Comparison of ENCODE assay signal across 7 mouse cellular contexts in genomic region chr2:154402811-154403210, GRCm38 (mm10). TPM values are rescaled to one million over a fixed set of nuclear protein-coding genes. Genes with fewer than 3 reads are reported as not detected.
DNase-seq lines count a peak whose midpoint lies in the region; ATAC-seq and TF ChIP-seq lines count a peak whose summit lies in the region.

No protein-coding gene starts in this region.

- no peak overlapping the region for H3K4me2 ChIP-seq in intestine, embryonic 16.5 days (ENCODE audit: low read depth, low read length)
- 0 out of 2 replicates have a peak overlapping the region, but pooled peaks have one; percentile 1 for H3K4me2 ChIP-seq in lung, embryonic 14.5 days

- H3K27ac ChIP-seq in intestine, embryonic 16.5 days (ENCODE audit: low read length), result peak overlapping the region; percentile 31
- peak overlapping the region; percentile 76 for H3K27ac ChIP-seq in lung, embryonic 14.5 days (ENCODE audit: low read depth)

- no peaks in the 10 kb centered on the region for H3K27me3 ChIP-seq in intestine, embryonic 16.5 days (replicated peaks; ENCODE audit: control insufficient read depth, insufficient read depth, low read length)
- H3K27me3 ChIP-seq in lung, embryonic 14.5 days (ENCODE audit: insufficient read depth, low read length), result 0 out of 2 replicates have a peak, but pooled peaks cover 2% of the 10 kb centered on the region

- no peaks in the 10 kb centered on the region for H3K9me3 ChIP-seq in intestine, embryonic 16.5 days (ENCODE audit: control insufficient read depth, low read length)
- no peaks in the 10 kb centered on the region for H3K9me3 ChIP-seq in lung, embryonic 14.5 days (ENCODE audit: low read depth, low read length)

- no peak overlapping the region for H3K9ac ChIP-seq in intestine, embryonic 16.5 days (ENCODE audit: low read depth, low read length)
- no peak overlapping the region for H3K9ac ChIP-seq in lung, embryonic 14.5 days

- peak; percentile 82 for ATAC-seq in intestine, embryonic 16.5 days
- ATAC-seq in lung, embryonic 14.5 days (ENCODE audit: insufficient read depth), result peak; percentile 91

- H3K4me1 ChIP-seq in intestine, embryonic 16.5 days (ENCODE audit: control insufficient read depth, insufficient read depth, low read length), result 0 out of 2 replicates have a peak, but pooled peaks cover 7% of the 10 kb centered on the region
- H3K4me1 ChIP-seq in lung, embryonic 14.5 days (ENCODE audit: insufficient read depth), result peaks cover 8% of the 10 kb centered on the region

- no peaks in the 10 kb centered on the region for H3K36me3 ChIP-seq in intestine, embryonic 16.5 days (ENCODE audit: control insufficient read depth, insufficient read depth, low read length)
- no peaks in the 10 kb centered on the region for H3K36me3 ChIP-seq in lung, embryonic 14.5 days (ENCODE audit: insufficient read depth)

- peak; percentile 17 for DNase-seq in urinary bladder, postnatal 25 days (ENCODE audit: low spot score)
- DNase-seq in urinary bladder, postnatal 10 days (ENCODE audit: low spot score), result no peak
- DNase-seq in heart, adult 11 months, result peak; percentile 97
- peak; percentile 95 for DNase-seq in lung, embryonic 14.5 days
- no peak for DNase-seq in frontal cortex, postnatal 25 days (ENCODE audit: low spot score in 2 of 2)
- DNase-seq in layer of hippocampus, adult 11-12 months (ENCODE audit: low spot score), result no peak

- 15% methylated on average over 7 of the region's 7 CpGs for WGBS in intestine, embryonic 16.5 days
- WGBS in lung, embryonic 14.5 days, result 4% methylated on average over 7 of the region's 7 CpGs

- H3K4me3 ChIP-seq in intestine, embryonic 16.5 days (ENCODE audit: low read length), result no peak overlapping the region
- no peak overlapping the region for H3K4me3 ChIP-seq in lung, embryonic 14.5 days (ENCODE audit: low read depth, low read length)

- peak; percentile 58 for TF ChIP-seq CTCF in lung, embryonic 14.5 days (IDR thresholded peaks at IDR 0.05; ENCODE audit: low read depth)

RNA-seq across cellular contexts. Expression of gene Snta1, which starts 5.1 kb away (rescaled TPM):
- 4.1 and 4.3 TPM in 2 replicates for polyA plus RNA-seq in intestine, embryonic 16.5 days (2015; fragmentation: Nextera tagmentation; extraction: Ambion mirVana)
- polyA plus RNA-seq in lung, embryonic 14.5 days (2014; fragmentation: Nextera tagmentation; extraction: Ambion mirVana), result 3.8 and 3.9 TPM in 2 replicates

RNA-seq across cellular contexts. Expression of gene Cdk5rap1, which starts 30.0 kb away (rescaled TPM):
- 16.9 and 18.1 TPM in 2 replicates for polyA plus RNA-seq in intestine, embryonic 16.5 days (2015; fragmentation: Nextera tagmentation; extraction: Ambion mirVana)
- 11.2 and 13.1 TPM in 2 replicates for polyA plus RNA-seq in lung, embryonic 14.5 days (2014; fragmentation: Nextera tagmentation; extraction: Ambion mirVana)

RNA-seq across cellular contexts. Expression of gene Cbfa2t2, which starts 33.5 kb away (rescaled TPM):
- polyA plus RNA-seq in intestine, embryonic 16.5 days (2015; fragmentation: Nextera tagmentation; extraction: Ambion mirVana), result 21.9 and 23.0 TPM in 2 replicates
- polyA plus RNA-seq in lung, embryonic 14.5 days (2014; fragmentation: Nextera tagmentation; extraction: Ambion mirVana), result 39.8 and 40.5 TPM in 2 replicates

Comparison
In these comparisons a context has a peak if more than half of its experiments do, and no peak if none do; other contexts are left out.
1. DNase-seq: peak in urinary bladder, postnatal 25 days (single experiment), heart, adult 11 months (single experiment) and lung, embryonic 14.5 days (single experiment); none in urinary bladder, postnatal 10 days (single experiment), frontal cortex, postnatal 25 days (0 of 2) and layer of hippocampus, adult 11-12 months (single experiment).